ENCODE assay signal across 26 mouse cellular contexts in genomic region chr8:117171826-117172225, GRCm38 (mm10). TPM values are rescaled to one million over a fixed set of nuclear protein-coding genes. Genes with fewer than 3 reads are reported as not detected.
A peak's percentile ranks its signal among the peaks of the same experiment; 100 is the strongest.
DNase-seq lines count a peak whose midpoint lies in the region; ATAC-seq and TF ChIP-seq lines count a peak whose summit lies in the region.
"Had no signal": no experiment of that assay in that cellular context is flagged by ENCODE, and none has a peak within 500 bp of the region (broad histone marks: within the 10 kb centered on the region; RNA-seq: fewer than 3 reads in every experiment).

No protein-coding gene starts in this region.

- no peak overlapping the region for H3K4me2 ChIP-seq in midbrain, embryonic 11.5 days
- H3K4me2 ChIP-seq: embryonic facial prominence, embryonic 12.5 days; forebrain, embryonic 12.5 days; forebrain, embryonic 15.5 days; heart, embryonic 13.5 days; hindbrain, embryonic 14.5 days had no signal

- H3K9me3 ChIP-seq in midbrain, embryonic 11.5 days (ENCODE audit: control insufficient read depth, low read length) = no peaks in the 10 kb centered on the region
- H3K9me3 ChIP-seq: embryonic facial prominence, embryonic 12.5 days; forebrain, embryonic 12.5 days; forebrain, embryonic 15.5 days; heart, embryonic 10.5 days; heart, embryonic 13.5 days had no signal

- no peak for TF ChIP-seq POLR2A in liver, adult 2 months (IDR thresholded peaks at IDR 0.05; ENCODE audit: extremely low read depth, insufficient read depth, low read length)

- peaks cover 3% of the 10 kb centered on the region; the same call in 1 of the 2 replicates for H3K79me2 ChIP-seq in liver, adult 2 months (ENCODE audit: control insufficient read depth, insufficient read depth, low read length)

- 44% methylated on average over 3 of the region's 3 CpGs for WGBS in liver, adult 2 months
- WGBS in midbrain, embryonic 11.5 days = 93% methylated on average over 3 of the region's 3 CpGs

- H3K27me3 ChIP-seq in liver, adult 2 months (ENCODE audit: control insufficient read depth, insufficient read depth, low read length) = no peaks in the 10 kb centered on the region
- no peaks in the 10 kb centered on the region for H3K27me3 ChIP-seq in midbrain, embryonic 11.5 days (ENCODE audit: control insufficient read depth, insufficient read depth, low read length)
- H3K27me3 ChIP-seq: embryonic facial prominence, embryonic 12.5 days; forebrain, embryonic 12.5 days; forebrain, embryonic 15.5 days; heart, embryonic 13.5 days had no signal

- H3K4me1 ChIP-seq in liver, adult 2 months (ENCODE audit: control insufficient read depth, insufficient read depth, low read length) = peaks cover 6% of the 10 kb centered on the region
- no peaks in the 10 kb centered on the region for H3K4me1 ChIP-seq in midbrain, embryonic 11.5 days (ENCODE audit: control insufficient read depth, insufficient read depth, low read length)
- H3K4me1 ChIP-seq: forebrain, embryonic 12.5 days; forebrain, embryonic 15.5 days had no signal

- H3K9ac ChIP-seq in liver, adult 2 months (ENCODE audit: low read depth, low read length) = no peak overlapping the region
- no peak overlapping the region for H3K9ac ChIP-seq in midbrain, embryonic 11.5 days (ENCODE audit: low read length)
- H3K9ac ChIP-seq: embryonic facial prominence, embryonic 12.5 days; forebrain, embryonic 12.5 days; forebrain, embryonic 15.5 days; heart, embryonic 13.5 days; hindbrain, embryonic 14.5 days had no signal

- peak; percentile 10 for DNase-seq in kidney, adult 11 months
- no peak for DNase-seq in kidney, postnatal 25 days
- DNase-seq in liver, adult 2 months (ENCODE audit: extremely low read depth, low read depth, low spot score) = peak; percentile 54
- DNase-seq in liver = no peak
- DNase-seq in midbrain, embryonic 11.5 days (ENCODE audit: low spot score, missing footprints) = no peak
- DNase-seq in adrenal gland, postnatal 14 days = no peak
- DNase-seq: adrenal gland, adult 2 months; adrenal gland, postnatal 25 days; cerebellum, adult 11-12 months; cerebellum, adult 8-10 months; cerebellum, postnatal 10 days; cerebellum, postnatal 36 days; gastrocnemius, postnatal 25 days; heart, adult 2 months; heart, postnatal 14 days; heart, postnatal 4 days had no signal

- ATAC-seq in common myeloid progenitor, adult 5-6 weeks (replicated peaks; ENCODE audit: low read depth, poor library complexity, severe bottlenecking) = peak; percentile 41; the same call in 1 of the 2 replicates
- no peak for ATAC-seq in midbrain, embryonic 11.5 days (ENCODE audit: low FRiP score)
- ATAC-seq: CD4-positive, CD25-positive, alpha-beta regulatory T cell, adult 4 months; forebrain, embryonic 15.5 days; hindbrain, postnatal 0 days had no signal

- H3K27ac ChIP-seq in liver, adult 2 months (replicated peaks; ENCODE audit: insufficient read depth, low read depth, low read length) = no peak overlapping the region
- H3K27ac ChIP-seq in midbrain, embryonic 11.5 days (ENCODE audit: low read depth, low read length) = no peak overlapping the region
- H3K27ac ChIP-seq: embryonic facial prominence, embryonic 12.5 days; forebrain, embryonic 12.5 days; forebrain, embryonic 15.5 days; heart, adult 2 months; heart, embryonic 10.5 days; heart, embryonic 13.5 days; hindbrain, embryonic 14.5 days; hindbrain, postnatal 0 days had no signal

- H3K36me3 ChIP-seq in liver, adult 2 months (ENCODE audit: control insufficient read depth, insufficient read depth, low read length) = no peaks in the 10 kb centered on the region
- no peaks in the 10 kb centered on the region for H3K36me3 ChIP-seq in midbrain, embryonic 11.5 days (ENCODE audit: control insufficient read depth, insufficient read depth, low read length)
- H3K36me3 ChIP-seq: embryonic facial prominence, embryonic 12.5 days; forebrain, embryonic 15.5 days had no signal

- no peak for TF ChIP-seq CTCF in liver, adult 2 months (IDR thresholded peaks at IDR 0.05; ENCODE audit: low read depth, low read length)

- H3K4me3 ChIP-seq in liver, adult 2 months (ENCODE audit: insufficient read depth, low read depth, low read length) = no peak overlapping the region
- no peak overlapping the region for H3K4me3 ChIP-seq in midbrain, embryonic 11.5 days (ENCODE audit: low read depth, low read length)
- H3K4me3 ChIP-seq: embryonic facial prominence, embryonic 12.5 days; erythroblast, embryonic 14.5 days; forebrain, embryonic 12.5 days; forebrain, embryonic 15.5 days; heart, adult 2 months; heart, embryonic 10.5 days; heart, embryonic 13.5 days had no signal

RNA-seq across cellular contexts. Expression of gene Gan, which starts 13.9 kb away (rescaled TPM):
- 1.2 and 1.3 TPM in 2 replicates for total RNA-seq in liver, adult 2 months (2014; rRNA removed)
- 1.1 and 1.5 TPM in 2 replicates for polyA plus RNA-seq in liver, adult 2 months (2012; rRNA removed)
- 5.4 and 5.7 TPM in 2 replicates for total RNA-seq in common myeloid progenitor, adult 5-6 weeks (2017)
- polyA plus RNA-seq in midbrain, embryonic 11.5 days (2014; fragmentation: Nextera tagmentation; extraction: Ambion mirVana) = 2.2 and 2.3 TPM in 2 replicates
- total RNA-seq in adrenal gland, postnatal 14 days (2021) = 9.1 and 10.7 TPM in 2 replicates

Comparison
In these comparisons a context has a peak if more than half of its experiments do, and no peak if none do; other contexts are left out.
1. DNase-seq: peak in kidney, adult 11 months (single experiment) and liver, adult 2 months (single experiment); none in kidney, postnatal 25 days (0 of 2), liver (single experiment), midbrain, embryonic 11.5 days (single experiment) and adrenal gland, postnatal 14 days (single experiment).